Mouse (Mus musculus) urinary bladder, postnatal 14 days (tissue): ENCODE measurements at regions not wholly inside any gene's neighbourhood (a gene's known extent, or its start where the extent isn't known, plus 50 kb on each side); places are given as distances from the start of the nearest gene placed in this dataset.

Source experiments
- DNase-seq: peaks from one replicate; pipeline ENCODE4 v3.0.0; 2021; ENCODE audit warnings: low spot score

GRCm38 (mm10) chr1:190403335-190403734 is 232.8 kb upstream of the Prox1 start:
- DNase-seq = no peak

GRCm38 (mm10) chr1:190398308-190398707 is 227.8 kb upstream of the Prox1 start:
- no peak for DNase-seq

GRCm38 (mm10) chr1:190397811-190398210 is 227.3 kb upstream of the Prox1 start:
- no peak for DNase-seq

DNA sequence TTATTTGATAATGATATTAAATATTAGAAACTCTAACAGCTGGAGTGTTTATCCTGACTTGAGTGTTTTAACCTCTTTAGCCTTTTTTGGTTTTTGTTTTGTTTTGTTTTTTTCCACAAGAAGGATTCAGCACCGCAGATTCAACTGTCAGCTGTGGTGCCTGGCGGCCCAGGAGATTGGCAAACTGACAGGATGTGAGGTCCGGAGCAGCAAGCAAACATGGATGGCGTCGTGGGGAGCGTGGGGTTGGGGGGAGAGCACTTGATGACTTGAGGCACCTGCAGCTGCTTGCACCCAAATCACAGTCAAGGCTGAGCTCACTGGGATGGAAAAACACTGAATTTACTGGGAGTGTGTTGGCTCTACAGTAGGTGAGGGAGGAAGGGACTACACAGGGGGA is 222.5 kb upstream of the Prox1 start:
- DNase-seq = no peak

- no peak for DNase-seq
These were observed 218.3 kb upstream of the Prox1 start for GRCm38 (mm10) chr1:190388853-190389252.

- DNase-seq = no peak
These were observed 214.0 kb upstream of the Prox1 start for GRCm38 (mm10) chr1:190384555-190384954.

GRCm38 (mm10) chr1:190383256-190383838 is 212.8 kb upstream of the Prox1 start:
- no peak for DNase-seq

- DNase-seq = no peak
These were observed 209.6 kb upstream of the Prox1 start for GRCm38 (mm10) chr1:190380151-190380550.

DNA sequence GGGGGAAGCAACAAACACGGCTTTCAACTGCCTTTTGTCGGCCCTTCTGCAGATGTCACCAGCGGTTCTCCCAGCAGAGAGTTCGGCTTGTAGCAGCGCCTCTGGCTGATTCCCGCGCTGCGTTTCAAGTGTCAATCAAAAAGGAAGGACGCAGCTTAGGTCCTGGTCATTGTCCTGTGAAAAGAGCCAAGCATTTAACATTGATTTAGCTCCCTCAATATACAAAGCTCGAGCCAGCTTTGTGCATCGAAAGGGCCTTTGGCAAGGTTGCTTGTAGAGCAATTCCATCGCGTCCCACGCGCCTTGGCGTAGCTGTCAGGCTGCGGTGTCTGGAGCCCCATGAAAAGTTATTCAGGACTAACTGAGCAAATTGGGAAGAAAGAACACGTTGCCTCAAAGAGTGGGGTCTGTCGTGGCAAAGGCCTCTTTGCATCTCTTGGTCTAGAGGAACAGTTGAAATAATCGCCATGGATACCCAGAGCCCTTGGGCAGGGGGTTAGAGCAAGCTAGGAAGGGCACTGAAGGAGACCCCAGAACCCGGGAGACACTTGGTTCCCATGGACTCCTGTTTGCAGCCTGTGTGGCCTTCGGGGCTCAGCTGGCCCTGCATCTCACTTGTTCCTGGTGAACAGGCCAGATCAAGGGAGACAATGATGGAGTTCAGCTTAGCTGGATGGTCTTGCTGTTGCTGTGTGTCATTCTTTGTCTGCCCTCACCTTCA is 204.8 kb upstream of the Prox1 start:
- no peak for DNase-seq

DNA sequence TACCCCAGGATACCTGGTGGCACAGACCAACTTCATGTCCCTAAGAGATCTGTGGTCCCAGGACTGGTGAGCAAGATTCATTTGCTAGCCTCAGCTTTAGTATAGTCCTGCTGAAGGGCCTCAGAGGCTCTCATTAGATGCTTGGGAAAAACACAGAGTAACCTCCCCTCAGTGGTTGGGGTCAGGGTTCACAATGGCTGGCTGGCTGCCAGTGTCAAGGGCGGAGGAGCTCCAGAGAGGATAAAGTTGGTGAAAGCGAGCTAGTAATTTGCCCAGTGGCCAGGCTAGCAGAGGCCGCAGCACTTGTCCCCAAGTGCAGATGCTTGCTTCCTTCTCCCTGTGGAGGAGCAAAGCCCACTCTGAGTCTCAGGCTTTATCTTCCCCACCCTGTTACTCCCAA is 203.8 kb upstream of the Prox1 start:
- no peak for DNase-seq

- no peak for DNase-seq
These were observed 196.1 kb upstream of the Prox1 start for GRCm38 (mm10) chr1:190366631-190367030.

DNA sequence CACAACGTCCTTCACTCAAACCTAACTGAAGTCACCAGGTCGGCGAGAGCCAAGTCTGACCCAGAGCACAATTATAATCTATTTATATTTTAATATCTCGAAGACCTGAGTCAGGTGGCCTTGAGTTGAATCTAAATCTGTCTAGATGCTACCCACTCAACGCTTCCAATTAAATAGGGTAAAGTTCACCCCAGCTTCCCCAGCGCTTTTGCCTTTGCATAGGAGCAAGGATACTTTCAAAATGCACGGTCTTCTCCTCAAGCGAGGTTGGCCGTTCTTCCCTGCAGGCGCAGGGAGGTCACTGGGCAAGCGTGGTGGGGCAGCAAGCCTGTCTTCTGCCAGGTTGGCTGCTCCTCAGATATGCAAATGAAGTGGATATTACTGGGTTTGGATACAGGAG is 194.6 kb upstream of the Prox1 start:
- no peak for DNase-seq

- DNase-seq = no peak
These were observed 190.1 kb upstream of the Prox1 start for GRCm38 (mm10) chr1:190360661-190361060.

- no peak for DNase-seq
These were observed 187.3 kb upstream of the Prox1 start for GRCm38 (mm10) chr1:190357779-190358178.

DNA sequence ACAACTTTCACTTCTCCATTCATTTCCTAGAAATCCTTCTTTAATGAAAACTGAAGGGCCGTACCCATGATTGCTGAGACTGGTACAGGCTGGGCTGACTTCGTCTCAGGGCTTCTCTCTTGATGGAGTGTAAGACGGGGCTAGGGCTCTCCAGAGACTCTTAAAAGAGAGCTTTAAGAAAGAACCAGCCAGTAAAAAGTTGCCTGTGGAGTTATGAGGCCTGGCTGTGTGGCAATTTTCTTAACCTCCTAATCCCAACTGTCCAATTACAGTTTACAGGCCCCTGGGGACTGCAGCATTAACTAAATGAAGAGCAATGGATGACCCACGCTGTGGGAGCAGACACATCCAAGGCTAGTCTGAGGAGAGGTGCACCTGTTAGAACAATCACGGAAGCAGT is 177.1 kb upstream of the Prox1 start:
- no peak for DNase-seq

- DNase-seq = no peak
These were observed 170.2 kb upstream of the Prox1 start for GRCm38 (mm10) chr1:190340715-190341114.

DNA sequence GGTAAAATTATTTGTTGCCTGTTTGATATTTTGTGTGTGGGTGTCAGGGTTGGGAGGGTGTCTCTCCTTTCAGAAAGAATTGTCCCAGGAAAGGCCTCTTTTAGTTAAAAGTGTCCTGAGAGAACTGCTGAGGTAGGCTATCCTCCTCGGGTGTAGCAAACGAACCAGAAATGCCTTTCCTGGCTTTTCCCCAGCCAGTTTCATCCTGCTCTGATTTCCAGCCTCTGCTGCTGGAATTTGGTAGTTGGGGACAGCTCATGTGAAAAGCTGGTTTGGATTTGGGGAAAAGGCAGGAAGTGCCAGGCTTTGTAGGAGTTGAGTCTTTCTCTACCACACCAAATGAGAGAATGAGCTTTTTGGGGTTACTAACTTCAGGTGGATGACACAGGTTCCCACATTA is 164.0 kb upstream of the Prox1 start:
- no peak for DNase-seq

DNA sequence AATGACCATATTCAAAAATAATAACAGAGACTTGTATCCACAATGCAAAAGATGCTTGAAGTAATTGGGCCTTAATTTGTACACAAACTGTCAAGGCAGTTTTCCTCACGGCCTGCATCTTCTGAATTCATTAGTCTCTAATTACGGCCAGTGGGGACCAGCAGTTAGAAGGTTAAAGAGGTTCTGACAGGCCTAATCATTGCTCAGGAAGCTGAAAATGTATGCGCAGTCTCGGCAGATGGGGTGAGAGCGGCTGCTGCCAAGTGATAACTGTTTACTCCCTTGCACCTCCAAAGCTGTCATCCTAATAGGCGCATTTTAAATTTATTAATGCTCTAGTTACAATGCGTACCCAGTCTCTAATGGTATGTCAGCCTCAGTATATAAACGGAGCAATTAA is 163.5 kb upstream of the Prox1 start:
- DNase-seq = no peak

GRCm38 (mm10) chr1:190332001-190332400 is 161.5 kb upstream of the Prox1 start:
- no peak for DNase-seq

- DNase-seq = no peak
These were observed 154.0 kb upstream of the Prox1 start for GRCm38 (mm10) chr1:190324562-190324961.

DNA sequence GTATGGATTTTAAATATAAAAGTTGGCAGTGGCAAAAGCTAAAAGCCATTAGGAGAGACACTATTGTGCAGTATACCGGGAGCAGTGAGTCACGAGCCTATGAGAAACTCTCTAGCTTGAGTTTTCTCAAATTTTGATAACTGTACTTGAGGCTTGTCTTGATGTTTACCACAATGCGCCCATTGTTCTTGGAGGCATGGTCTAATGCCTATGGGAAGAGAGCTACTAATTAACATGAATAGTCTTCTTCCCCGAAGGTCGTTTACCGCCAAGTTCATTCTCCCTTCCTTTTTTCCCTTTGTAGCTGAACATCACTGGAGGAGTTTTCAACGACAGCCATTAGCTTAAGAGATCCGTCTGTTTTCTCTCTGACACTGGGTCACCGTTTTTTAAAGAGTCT is 153.2 kb upstream of the Prox1 start:
- DNase-seq = no peak

DNA sequence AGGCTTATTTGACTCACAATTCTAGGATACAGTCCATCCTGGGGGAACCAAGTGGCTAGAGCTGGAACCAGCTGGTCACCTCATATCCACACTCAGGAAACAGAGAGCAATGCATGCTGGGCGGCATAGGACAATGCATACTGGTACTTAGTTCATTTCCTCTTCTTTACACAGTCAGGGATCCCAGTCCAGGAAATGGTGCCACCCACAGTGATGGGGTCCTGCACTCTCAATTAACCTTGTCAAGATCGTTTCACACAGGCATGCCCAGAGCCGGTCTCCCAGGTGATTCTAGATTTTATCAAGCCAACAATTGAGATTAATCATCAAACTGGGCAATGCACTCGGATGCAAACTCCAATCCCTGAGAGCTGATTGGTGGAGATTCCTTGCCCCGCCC is 145.7 kb upstream of the Prox1 start:
- DNase-seq = no peak

DNA sequence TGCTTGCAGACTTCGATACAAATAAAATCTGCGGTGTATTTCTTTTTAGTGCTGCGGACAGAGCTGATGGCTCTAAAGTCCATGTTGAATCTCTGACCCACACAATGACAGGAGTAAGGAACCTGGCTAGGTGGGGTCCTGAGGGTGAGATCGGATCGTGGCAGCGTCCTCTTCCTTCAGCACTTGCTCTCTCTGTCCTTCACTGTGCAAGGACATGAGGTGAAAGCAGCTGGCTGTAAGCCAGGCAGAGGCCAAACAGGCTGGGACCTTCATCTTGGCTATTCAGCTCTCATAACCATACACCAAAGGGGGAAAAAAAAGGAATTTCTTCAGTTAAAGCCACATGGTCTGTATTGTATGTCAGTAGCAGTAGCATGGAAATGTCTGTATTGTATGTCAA is 139.3 kb upstream of the Prox1 start:
- DNase-seq = no peak

DNA sequence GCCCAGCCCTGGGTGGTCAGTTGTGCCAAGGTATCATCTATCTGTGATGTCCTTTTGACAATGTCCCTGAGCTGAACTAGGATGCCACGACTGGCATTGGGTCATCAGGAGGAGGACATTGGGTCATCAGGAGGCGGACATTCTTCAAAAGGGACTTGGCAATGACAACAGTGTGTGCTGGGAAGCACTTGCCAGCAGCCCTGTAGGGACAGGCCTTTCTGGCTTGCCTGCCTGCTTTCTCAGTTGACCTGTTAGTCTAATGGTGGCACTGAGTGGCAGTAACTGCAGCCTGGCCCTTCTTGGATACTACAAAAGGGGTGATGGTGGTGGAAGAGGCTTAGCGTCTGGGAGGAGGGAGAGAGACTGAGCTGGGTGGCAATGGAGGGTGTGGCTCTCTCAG is 137.2 kb upstream of the Prox1 start:
- DNase-seq = no peak
